ENCODE assay signal across 12 mouse cellular contexts in genomic region chr2:71315022-71315421, GRCm38 (mm10). TPM values are rescaled to one million over a fixed set of nuclear protein-coding genes. Genes with fewer than 3 reads are reported as not detected.
DNase-seq lines count a peak whose midpoint lies in the region; ATAC-seq lines count a peak whose summit lies in the region.
"Had no signal": no experiment of that assay in that cellular context is flagged by ENCODE, and none has a peak within 500 bp of the region (broad histone marks: within the 10 kb centered on the region; RNA-seq: fewer than 3 reads in every experiment).

No protein-coding gene starts in this region.

- no peaks in the 10 kb centered on the region for H3K9me3 ChIP-seq in embryonic facial prominence, embryonic 14.5 days (ENCODE audit: control insufficient read depth, low read length)
- H3K9me3 ChIP-seq in neural tube, embryonic 11.5 days (ENCODE audit: control insufficient read depth, low read length): no peaks in the 10 kb centered on the region
- H3K9me3 ChIP-seq: limb, embryonic 13.5 days had no signal

- ATAC-seq in embryonic facial prominence, embryonic 14.5 days (ENCODE audit: low read depth): no peak
- ATAC-seq in neural tube, embryonic 11.5 days (ENCODE audit: insufficient read depth, low FRiP score, low TSS enrichment): no peak
- ATAC-seq in megakaryocyte, adult 5-6 weeks (ENCODE audit: poor library complexity, severe bottlenecking): no peak

- 28% methylated on average over 14 of the region's 14 CpGs for WGBS in embryonic facial prominence, embryonic 14.5 days
- WGBS in neural tube, embryonic 11.5 days: 26% methylated on average over 14 of the region's 14 CpGs

- H3K36me3 ChIP-seq in embryonic facial prominence, embryonic 14.5 days (ENCODE audit: control insufficient read depth, insufficient read depth, low read length): peaks cover 26% of the 10 kb centered on the region
- H3K36me3 ChIP-seq in neural tube, embryonic 11.5 days (ENCODE audit: control insufficient read depth, insufficient read depth, low read length): no peaks in the 10 kb centered on the region

- peaks cover 17% of the 10 kb centered on the region; the same call in 1 of the 2 replicates for H3K4me1 ChIP-seq in embryonic facial prominence, embryonic 14.5 days (ENCODE audit: control insufficient read depth, insufficient read depth, low read length)
- peaks cover 8% of the 10 kb centered on the region; the same call in 1 of the 2 replicates for H3K4me1 ChIP-seq in neural tube, embryonic 11.5 days (ENCODE audit: control insufficient read depth, insufficient read depth, low read length)

- peak; percentile 44 for DNase-seq in embryo, embryonic 10 days (ENCODE audit: low spot score)
- DNase-seq in embryo, embryonic 11 days: no peak
- DNase-seq in kidney, postnatal 4 days: peak; percentile 14 to 31
- no peak for DNase-seq in kidney, postnatal 14 days
- DNase-seq in embryonic facial prominence, embryonic 14.5 days (ENCODE audit: low spot score): peak; percentile 58
- peak; percentile 25 for DNase-seq in neural tube, embryonic 11.5 days (ENCODE audit: low spot score)
- no peak for DNase-seq in left cerebral cortex, adult 11 months (ENCODE audit: low spot score)
- DNase-seq: adrenal gland, postnatal 25 days; cerebellum, adult 18-20 months; right cerebral cortex, adult 18-20 months had no signal

- no peaks in the 10 kb centered on the region for H3K27me3 ChIP-seq in embryonic facial prominence, embryonic 14.5 days (replicated peaks; ENCODE audit: control insufficient read depth, insufficient read depth, low read length)
- no peaks in the 10 kb centered on the region for H3K27me3 ChIP-seq in neural tube, embryonic 11.5 days (ENCODE audit: control insufficient read depth, insufficient read depth, low read length)
- H3K27me3 ChIP-seq: limb, embryonic 13.5 days had no signal

- H3K27ac ChIP-seq in embryonic facial prominence, embryonic 14.5 days (replicated peaks; ENCODE audit: low read depth, low read length): peak overlapping the region; percentile 16
- peak overlapping the region; percentile 46 for H3K27ac ChIP-seq in neural tube, embryonic 11.5 days (ENCODE audit: low read depth, low read length)
- H3K27ac ChIP-seq: limb, embryonic 13.5 days had no signal

- H3K4me3 ChIP-seq in embryonic facial prominence, embryonic 14.5 days (ENCODE audit: low read depth, low read length): peak overlapping the region; percentile 6
- H3K4me3 ChIP-seq in neural tube, embryonic 11.5 days (ENCODE audit: low read depth, low read length): no peak overlapping the region
- H3K4me3 ChIP-seq: limb, embryonic 13.5 days had no signal

- peak overlapping the region; percentile 46 for H3K4me2 ChIP-seq in embryonic facial prominence, embryonic 14.5 days (ENCODE audit: low read depth, low read length)
- H3K4me2 ChIP-seq in neural tube, embryonic 11.5 days (ENCODE audit: low read depth): peak overlapping the region; percentile 21
- H3K4me2 ChIP-seq: limb, embryonic 13.5 days had no signal

- H3K9ac ChIP-seq in embryonic facial prominence, embryonic 14.5 days (ENCODE audit: low read depth, low read length): 0 out of 2 replicates have a peak overlapping the region, but pooled peaks have one; percentile 34
- H3K9ac ChIP-seq in neural tube, embryonic 11.5 days (ENCODE audit: low read length): peak overlapping the region; percentile 28; the same call in 1 of the 2 replicates
- H3K9ac ChIP-seq: limb, embryonic 13.5 days had no signal

RNA-seq across cellular contexts. Expression of gene Slc25a12, which starts 52.5 kb away (rescaled TPM):
- polyA plus RNA-seq in embryonic facial prominence, embryonic 14.5 days (2014; fragmentation: Nextera tagmentation; extraction: Ambion mirVana): 38.0 and 44.6 TPM in 2 replicates
- 34.9 and 40.4 TPM in 2 replicates for polyA plus RNA-seq in neural tube, embryonic 11.5 days (2014; fragmentation: Nextera tagmentation; extraction: Ambion mirVana)
- total RNA-seq in megakaryocyte, adult 5-6 weeks (2015): 39.7 and 45.8 TPM in 2 replicates
- 36.8 and 44.4 TPM in 2 replicates for total RNA-seq in megakaryocyte, adult 5-6 weeks (2017)

Comparison
In these comparisons a context has a peak if more than half of its experiments do, and no peak if none do; other contexts are left out.
1. DNase-seq: peak in embryo, embryonic 10 days (single experiment), kidney, postnatal 4 days (2 of 2), embryonic facial prominence, embryonic 14.5 days (single experiment) and neural tube, embryonic 11.5 days (single experiment); none in embryo, embryonic 11 days (single experiment), kidney, postnatal 14 days (single experiment) and left cerebral cortex, adult 11 months (single experiment).